Mouse (Mus musculus): ENCODE data around the gene Gm49333.
A peak's percentile ranks its signal among the peaks of the same experiment; 100 is the strongest.

Gene Gm49333

DNA sequence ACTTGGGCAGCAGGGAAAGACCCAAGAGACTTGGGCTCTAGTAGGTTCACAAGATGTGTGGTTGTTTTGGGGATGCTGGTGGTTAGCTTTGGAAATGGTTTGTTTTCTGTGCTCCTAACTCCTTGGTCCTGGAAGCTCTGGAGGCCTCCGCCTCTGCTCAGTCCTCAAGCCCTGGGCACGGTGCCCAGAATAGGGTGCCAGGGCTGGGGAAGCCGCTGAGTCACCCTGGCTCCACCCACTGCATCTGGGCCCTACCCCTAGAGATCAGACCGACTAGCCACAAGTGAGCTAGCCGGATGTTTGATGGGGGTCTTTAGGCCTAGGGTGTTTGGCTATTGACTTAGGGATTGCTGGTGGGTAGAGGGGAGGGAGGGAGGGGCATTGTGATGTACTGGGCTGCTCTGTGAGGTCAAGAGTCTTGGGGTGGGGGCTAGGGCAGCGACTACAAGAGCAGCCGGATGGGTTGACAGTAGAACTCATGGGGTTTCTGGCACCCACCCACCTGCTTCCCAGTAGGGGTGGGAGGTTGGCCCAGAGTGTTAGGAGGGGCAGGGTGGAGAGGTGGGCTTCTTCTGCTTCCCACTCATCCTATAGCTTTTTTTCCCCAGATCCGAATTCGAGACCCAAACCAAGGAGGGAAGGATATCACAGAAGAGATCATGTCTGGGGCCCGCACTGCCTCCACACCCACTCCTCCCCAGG lies 66.7 kb downstream of the Gm49333 start:
- DNase-seq (ENCODE audit: low read depth, low spot score) = no peak

DNA sequence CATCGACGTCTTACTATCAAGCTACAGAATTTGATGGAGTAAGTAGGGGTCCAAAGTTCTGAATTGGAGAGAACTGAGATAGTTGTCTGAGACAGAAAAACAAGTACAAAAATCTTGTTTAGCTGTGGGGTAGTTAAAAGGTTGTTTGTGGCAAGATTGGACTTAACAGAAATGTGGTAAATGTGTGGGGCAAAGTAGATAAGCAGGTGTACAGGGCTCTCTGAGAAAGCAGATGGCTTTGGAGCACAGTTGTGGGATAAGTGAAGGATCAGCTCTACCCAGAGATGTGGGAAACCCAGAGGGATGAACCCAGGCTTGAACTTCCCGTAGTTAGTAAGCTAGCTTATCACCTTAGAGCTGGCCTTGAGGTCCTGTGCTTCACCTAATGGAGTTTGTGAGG lies 79.4 kb downstream of the Gm49333 start:
- no peak for DNase-seq (ENCODE audit: low read depth, low spot score)

DNA sequence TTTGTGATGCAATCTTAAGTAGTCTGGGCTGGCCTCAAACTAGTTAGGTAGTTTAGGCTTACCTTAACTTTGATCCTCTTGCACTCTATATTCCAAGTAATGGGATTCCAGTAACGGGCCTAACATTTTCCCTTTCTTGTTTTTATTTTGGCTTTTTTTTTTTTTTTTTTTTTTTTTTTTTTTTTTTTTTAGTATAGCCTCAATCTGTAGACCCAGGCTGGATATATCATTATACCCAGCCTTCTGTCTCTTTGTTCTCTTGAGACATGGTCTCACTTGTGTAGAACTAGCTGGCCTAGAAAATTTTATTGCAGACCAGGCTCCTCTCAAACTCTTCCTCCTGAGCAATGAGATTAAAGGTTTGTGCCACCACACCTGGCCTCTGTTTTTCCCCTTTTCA lies 80.2 kb downstream of the Gm49333 start:
- no peak for DNase-seq (ENCODE audit: low read depth, low spot score)

DNA sequence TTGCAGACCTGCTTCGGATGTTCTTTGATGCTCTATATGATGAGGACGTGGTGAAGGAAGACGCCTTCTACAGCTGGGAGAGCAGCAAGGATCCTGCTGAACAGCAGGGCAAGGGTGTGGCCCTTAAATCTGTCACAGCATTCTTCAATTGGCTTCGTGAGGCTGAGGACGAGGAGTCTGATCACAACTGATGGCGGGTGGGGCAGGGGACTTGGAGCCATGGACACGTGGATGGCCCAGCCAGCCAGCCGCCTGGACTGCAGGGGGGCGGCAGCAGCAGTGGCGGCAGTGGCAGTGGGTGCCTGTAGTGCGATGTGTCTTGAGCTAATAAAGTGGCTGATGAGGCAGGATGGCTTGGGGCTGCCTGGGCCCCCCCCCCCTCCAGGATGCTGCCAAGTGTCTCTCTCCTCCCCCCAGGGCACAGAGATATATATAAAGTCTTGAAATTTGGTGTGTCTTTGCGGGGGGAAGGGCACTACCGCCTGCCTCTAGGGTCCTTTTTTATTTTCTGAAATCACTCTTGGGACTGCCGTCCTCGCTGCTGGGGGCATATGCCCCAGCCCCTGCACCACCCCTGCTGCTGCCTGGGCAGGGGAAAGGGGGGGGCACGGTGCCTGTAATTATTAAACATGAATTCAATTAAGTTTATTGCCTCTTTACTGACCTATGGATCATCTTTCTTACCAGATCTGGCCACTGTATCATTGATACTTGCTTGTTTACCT lies 81.0 kb downstream of the Gm49333 start:
- DNase-seq (ENCODE audit: low read depth, low spot score) = no peak

DNA sequence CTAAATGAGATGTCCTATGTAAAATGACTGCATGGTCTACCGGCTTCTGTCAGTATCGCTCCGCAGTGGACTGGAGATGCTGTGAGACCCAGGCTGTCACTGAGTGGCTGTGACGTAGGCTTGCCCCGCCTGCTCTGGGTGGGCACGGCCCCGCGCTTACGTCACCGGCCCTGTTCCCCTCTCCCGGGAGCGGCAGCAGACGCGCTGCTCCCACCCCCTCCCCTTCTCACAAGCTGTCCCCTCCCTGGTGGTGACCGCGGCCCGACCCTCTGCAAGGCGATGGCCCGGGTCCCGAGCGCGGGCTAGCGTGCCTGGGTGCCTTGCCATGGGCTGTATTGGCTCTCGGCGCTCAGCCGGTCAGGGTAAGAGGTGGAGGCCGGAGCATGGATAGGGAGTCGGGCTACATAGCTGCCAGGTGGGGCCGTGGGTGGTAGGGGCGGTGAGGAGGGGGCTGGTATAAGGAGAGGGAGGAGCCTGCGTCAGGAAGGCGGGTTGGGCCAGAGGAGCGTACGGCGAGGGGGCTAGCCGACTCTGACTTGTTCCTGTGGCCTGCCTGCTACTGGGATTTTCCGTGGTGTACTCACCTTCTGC lies 81.8 kb downstream of the Gm49333 start, which contains the start of gene Fam131a:
Gene Fam131a (plus strand): TSS at position 131 of the 591 bp plus-strand sequence.
- DNase-seq (ENCODE audit: low read depth, low spot score) = peak; percentile 90

DNA sequence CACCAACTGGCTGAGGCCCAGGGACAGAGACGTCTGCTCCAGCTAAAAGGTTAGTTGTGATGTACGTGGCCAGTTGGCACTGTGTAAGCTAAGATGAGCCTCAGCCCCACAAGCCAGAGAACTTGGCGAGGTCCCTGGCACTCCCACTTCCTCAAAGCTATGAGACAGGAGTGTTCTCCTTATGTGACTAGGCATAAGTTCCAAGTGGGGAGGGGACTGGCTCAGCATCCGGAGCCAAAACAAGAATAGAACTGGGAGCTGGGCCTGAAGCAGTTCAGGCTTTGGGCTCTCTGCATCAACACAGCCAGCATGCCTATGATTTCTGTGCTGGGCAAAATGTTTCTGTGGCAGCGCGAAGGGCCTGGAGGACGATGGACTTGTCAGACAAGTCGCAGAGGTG lies 83.4 kb downstream of the Gm49333 start:
- peak; percentile 93 for DNase-seq (ENCODE audit: low read depth, low spot score)

Measured in telencephalon, adult 2 months (tissue).